Mouse (Mus musculus): Measurements from ENCODE around the gene Stard10. TPM values are rescaled to one million over a fixed set of nuclear protein-coding genes. Genes with fewer than 3 reads are reported as not detected.
A peak's percentile ranks its signal among the peaks of the same experiment; 100 is the strongest.

The Stard10 gene
- polyA plus RNA-seq, 1 experiment from 2014 or later: 111 TPM

DNA sequence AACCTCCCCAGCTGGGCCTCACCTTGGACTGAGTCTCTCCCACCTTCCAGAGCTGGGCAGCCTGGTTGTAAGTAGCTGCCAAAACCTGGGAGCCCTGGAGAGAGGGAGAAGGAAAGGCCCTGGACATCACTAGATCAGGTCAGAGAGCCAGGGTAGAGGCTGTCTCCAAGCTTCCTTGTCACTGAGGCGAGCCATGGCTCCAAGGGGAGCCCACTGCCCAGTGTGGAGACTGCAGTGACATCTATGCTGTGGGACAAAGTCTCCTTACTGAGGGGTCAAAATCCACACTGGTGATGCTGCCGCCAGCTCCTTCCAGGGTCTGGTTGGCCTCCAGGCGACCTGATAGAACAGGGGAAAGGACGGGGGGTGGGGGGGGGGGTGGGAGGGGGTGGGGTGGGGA lies 24.8 kb upstream of the Stard10 start:
- no peak for ATAC-seq
- no peak overlapping the region for H3K4me2 ChIP-seq (replicated peaks)
- 62% methylated on average over 4 of the region's 4 CpGs for WGBS
- no peaks in the 10 kb centered on the region for H3K9me3 ChIP-seq
- H3K36me3 ChIP-seq: peaks cover 10% of the 10 kb centered on the region
- no peaks in the 10 kb centered on the region for H3K27me3 ChIP-seq (replicated peaks)
- H3K27ac ChIP-seq: no peak overlapping the region
- H3K4me3 ChIP-seq (replicated peaks): no peak overlapping the region
- H3K4me1 ChIP-seq (replicated peaks): peaks cover 7% of the 10 kb centered on the region; the same call in 1 of the 2 replicates
- no peak overlapping the region for H3K9ac ChIP-seq

DNA sequence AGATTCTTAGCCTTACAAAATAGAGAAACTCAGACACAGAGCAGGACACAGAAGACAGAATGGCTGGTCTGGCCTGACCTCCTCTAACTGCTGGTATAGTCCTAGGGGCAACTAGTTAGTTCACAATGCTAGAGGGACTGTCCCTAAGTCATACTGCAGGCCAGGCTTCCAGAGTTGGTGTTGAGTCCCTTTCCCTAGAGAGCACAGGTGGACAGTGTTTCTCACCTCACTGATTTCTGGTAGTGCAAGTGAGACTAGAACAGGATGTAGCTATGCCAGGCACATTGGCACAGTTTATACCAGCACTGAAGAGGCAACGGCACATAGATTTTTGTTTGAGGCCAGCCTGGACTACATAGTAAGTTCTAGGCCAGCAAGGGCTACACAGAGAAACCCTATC lies 24.2 kb upstream of the Stard10 start:
- WGBS: 94% methylated on average over 1 of the region's 1 CpGs
- Histone ChIP-seq H3K9me3 (no peaks in the 10 kb centered on the region), H3K4me1 (replicated peaks) (peaks cover 10% of the 10 kb centered on the region; the same call in 1 of the 2 replicates), H3K27me3 (replicated peaks) (no peaks in the 10 kb centered on the region), H3K27ac (no peak overlapping the region), H3K36me3 (peaks cover 10% of the 10 kb centered on the region), H3K9ac (no peak overlapping the region), H3K4me3 (replicated peaks) (no peak overlapping the region), H3K4me2 (replicated peaks) (no peak overlapping the region)
- ATAC-seq: no peak

DNA sequence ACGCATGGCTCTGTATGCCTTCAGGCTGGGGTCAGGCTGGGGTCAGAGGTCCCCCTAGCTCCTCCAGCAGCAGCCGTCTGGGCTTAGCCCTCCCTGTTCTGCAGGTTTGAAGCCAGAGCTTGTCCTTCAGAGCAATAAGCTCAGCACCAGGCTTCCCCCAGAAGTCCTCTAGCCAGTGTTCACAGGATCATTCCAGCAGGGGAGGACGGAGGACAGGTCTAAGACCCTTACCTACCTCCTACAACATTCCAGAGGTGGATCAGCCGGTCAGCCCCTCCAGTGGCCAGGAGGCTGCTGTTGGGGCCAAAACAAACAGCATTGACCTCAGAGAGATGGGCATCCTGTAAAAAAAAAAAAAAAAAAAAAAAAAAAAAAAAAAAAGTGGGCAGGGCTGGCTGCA lies 23.7 kb upstream of the Stard10 start:
- no peak overlapping the region for H3K4me2 ChIP-seq (replicated peaks)
- H3K27ac ChIP-seq: no peak overlapping the region
- H3K9ac ChIP-seq: no peak overlapping the region
- no peaks in the 10 kb centered on the region for H3K9me3 ChIP-seq
- H3K4me3 ChIP-seq (replicated peaks): no peak overlapping the region
- peaks cover 10% of the 10 kb centered on the region; the same call in 1 of the 2 replicates for H3K4me1 ChIP-seq (replicated peaks)
- no peak for ATAC-seq
- 54% methylated on average over 4 of the region's 4 CpGs for WGBS
- H3K36me3 ChIP-seq: peaks cover 10% of the 10 kb centered on the region
- H3K27me3 ChIP-seq (replicated peaks): no peaks in the 10 kb centered on the region

DNA sequence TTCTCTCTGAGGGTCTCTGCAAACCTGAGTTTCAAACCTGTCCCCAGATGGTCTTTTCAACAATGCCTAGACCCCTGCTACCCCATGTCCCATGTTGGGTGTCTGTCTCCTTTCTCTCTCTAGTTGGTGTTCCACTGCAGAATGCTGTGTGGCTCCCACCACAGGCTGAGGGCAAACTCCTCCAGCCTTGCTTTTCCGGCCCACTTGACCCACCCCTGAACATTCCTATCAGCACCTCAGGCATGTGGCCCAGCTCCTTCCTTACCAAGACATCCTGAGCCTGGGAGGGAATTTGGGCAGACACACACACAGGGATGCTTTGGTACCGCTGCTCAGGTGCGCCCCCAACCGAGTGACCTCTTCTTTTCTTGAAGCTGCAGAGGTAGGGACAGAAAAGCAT lies 23.3 kb upstream of the Stard10 start:
- ATAC-seq: no peak
- no peak overlapping the region for H3K4me2 ChIP-seq (replicated peaks)
- H3K27ac ChIP-seq: no peak overlapping the region
- H3K9me3 ChIP-seq: no peaks in the 10 kb centered on the region
- no peak overlapping the region for H3K4me3 ChIP-seq (replicated peaks)
- WGBS: 70% methylated on average over 4 of the region's 4 CpGs
- H3K4me1 ChIP-seq (replicated peaks): peaks cover 10% of the 10 kb centered on the region; the same call in 1 of the 2 replicates
- peaks cover 10% of the 10 kb centered on the region for H3K36me3 ChIP-seq
- H3K9ac ChIP-seq: no peak overlapping the region
- H3K27me3 ChIP-seq (replicated peaks): no peaks in the 10 kb centered on the region

DNA sequence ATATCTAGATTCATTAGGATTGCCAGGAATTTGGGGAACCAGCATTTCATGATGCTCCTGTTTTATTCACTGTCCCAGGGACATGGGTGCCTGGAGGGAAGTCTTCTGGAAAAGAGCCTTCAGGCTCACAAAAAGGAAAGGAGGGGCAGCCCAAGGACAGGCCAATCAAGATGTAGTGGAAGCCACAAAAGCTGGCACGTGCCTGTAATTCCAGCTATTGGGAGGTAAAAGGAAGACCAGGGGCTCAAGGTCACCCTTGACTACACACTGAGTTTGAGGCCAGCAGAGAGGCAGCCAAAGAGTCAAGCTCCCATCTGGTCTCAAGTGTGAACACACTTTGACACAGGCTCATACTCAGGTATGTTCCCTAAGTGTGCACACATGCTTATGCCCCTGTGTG lies 21.4 kb upstream of the Stard10 start:
- ATAC-seq: no peak
- Histone ChIP-seq H3K9me3 (no peaks in the 10 kb centered on the region), H3K27me3 (replicated peaks) (no peaks in the 10 kb centered on the region), H3K4me1 (replicated peaks) (peaks cover 17% of the 10 kb centered on the region), H3K4me2 (replicated peaks) (no peak overlapping the region), H3K4me3 (replicated peaks) (no peak overlapping the region), H3K36me3 (peaks cover 5% of the 10 kb centered on the region; the same call in 1 of the 2 replicates), H3K27ac (no peak overlapping the region), H3K9ac (no peak overlapping the region)
- 67% methylated on average over 1 of the region's 1 CpGs for WGBS

DNA sequence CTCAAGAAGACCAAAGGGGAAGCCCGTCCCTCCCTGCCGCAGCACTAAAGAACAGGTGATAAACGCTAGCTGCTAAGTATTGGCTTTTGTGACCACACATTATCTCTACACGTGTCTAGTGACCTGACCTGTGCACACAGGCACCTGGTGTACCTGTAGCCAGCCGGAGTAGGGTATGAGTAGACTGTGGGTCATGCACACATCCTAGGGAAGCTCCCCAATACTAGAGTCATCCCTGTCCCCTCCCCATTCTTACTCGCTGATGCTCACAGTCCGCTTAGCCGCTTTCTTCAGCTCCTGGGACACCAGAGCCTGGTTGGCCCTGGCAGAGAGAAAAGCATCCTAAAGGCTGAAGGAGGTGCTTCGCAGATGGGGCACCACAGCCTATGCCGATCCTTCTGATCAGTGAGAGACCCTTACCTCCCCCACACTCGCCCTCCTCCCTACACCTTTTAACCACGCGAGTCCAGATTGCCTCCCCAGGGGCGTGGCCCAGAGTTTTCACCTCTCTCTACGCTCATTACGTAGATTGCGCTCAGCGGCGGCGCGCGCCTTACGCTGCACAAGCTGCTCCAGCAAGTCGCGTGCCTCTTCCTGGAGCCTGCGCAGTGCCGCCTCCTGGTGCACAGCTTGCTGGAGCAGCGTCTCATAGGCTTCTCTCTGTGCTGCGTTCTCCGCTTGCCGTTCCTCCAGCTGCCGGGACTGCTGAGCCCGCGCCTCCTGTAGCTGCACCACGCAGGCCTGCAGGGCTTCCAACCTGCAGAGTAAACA lies 20.4 kb upstream of the Stard10 start:
- WGBS: 9% methylated on average over 35 of the region's 35 CpGs
- no peaks in the 10 kb centered on the region for H3K27me3 ChIP-seq (replicated peaks)
- H3K36me3 ChIP-seq: peaks cover 5% of the 10 kb centered on the region; the same call in 1 of the 2 replicates
- peak overlapping the region; percentile 73 for H3K4me2 ChIP-seq (replicated peaks)
- H3K9ac ChIP-seq: peak overlapping the region; percentile 46
- H3K4me1 ChIP-seq (replicated peaks): peaks cover 23% of the 10 kb centered on the region
- H3K27ac ChIP-seq: peak overlapping the region; percentile 32; the same call in 1 of the 2 replicates
- peak; percentile 85 for ATAC-seq
- H3K9me3 ChIP-seq: no peaks in the 10 kb centered on the region
- H3K4me3 ChIP-seq (replicated peaks): peak overlapping the region; percentile 29

DNA sequence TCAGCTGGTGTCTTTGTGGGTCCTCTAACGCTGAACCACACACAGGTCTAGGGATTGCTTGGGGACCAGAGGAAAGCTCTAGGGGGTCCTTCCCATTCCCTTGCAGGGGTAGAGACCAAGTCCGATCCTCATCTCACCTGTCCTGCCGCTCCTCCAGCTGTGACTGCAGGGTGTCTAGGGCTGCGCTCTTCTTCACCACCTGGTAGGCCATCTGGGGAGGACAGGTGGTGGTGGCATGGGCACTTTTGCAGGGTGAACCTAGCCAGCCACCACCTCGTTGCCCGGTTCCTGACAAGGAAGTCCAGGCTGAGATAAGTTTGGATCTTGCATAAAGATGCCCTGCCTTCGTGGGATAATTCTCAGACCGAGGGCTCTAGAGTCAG lies 19.9 kb upstream of the Stard10 start:
- Histone ChIP-seq H3K9me3 (no peaks in the 10 kb centered on the region), H3K4me2 (replicated peaks) (peak overlapping the region; percentile 73), H3K27ac (peak overlapping the region; percentile 32; the same call in 1 of the 2 replicates), H3K36me3 (peaks cover 5% of the 10 kb centered on the region; the same call in 1 of the 2 replicates), H3K27me3 (replicated peaks) (no peaks in the 10 kb centered on the region), H3K9ac (peak overlapping the region; percentile 46), H3K4me1 (replicated peaks) (peaks cover 23% of the 10 kb centered on the region), H3K4me3 (replicated peaks) (peak overlapping the region; percentile 29)
- WGBS: 34% methylated on average over 8 of the region's 8 CpGs
- peak; percentile 1; the same call in 1 of the 2 replicates for ATAC-seq

DNA sequence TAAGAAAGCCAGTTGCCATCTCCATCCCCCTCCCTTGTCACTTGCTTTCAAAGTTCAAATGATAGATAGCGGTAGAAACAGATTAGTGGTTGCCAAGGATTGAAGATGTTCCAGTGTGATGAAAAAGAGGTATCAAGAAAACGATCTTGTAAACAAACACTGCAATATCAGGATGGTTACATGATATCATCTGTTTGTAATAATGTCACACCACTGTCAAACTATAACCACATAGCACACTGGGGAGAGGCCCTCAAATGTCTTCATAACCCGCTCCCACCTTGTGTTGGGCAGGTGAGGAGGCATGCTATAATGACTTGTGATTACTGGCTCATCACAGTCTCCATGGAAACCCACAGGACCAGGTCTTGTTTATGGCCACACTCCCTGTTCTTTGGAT lies 18.5 kb upstream of the Stard10 start:
- Histone ChIP-seq H3K4me1 (replicated peaks) (peaks cover 31% of the 10 kb centered on the region), H3K27ac (no peak overlapping the region), H3K9me3 (no peaks in the 10 kb centered on the region), H3K36me3 (peaks cover 5% of the 10 kb centered on the region; the same call in 1 of the 2 replicates), H3K27me3 (replicated peaks) (no peaks in the 10 kb centered on the region), H3K9ac (no peak overlapping the region), H3K4me2 (replicated peaks) (no peak overlapping the region), H3K4me3 (replicated peaks) (no peak overlapping the region)
- WGBS: 89% methylated on average over 3 of the region's 3 CpGs
- ATAC-seq: no peak

DNA sequence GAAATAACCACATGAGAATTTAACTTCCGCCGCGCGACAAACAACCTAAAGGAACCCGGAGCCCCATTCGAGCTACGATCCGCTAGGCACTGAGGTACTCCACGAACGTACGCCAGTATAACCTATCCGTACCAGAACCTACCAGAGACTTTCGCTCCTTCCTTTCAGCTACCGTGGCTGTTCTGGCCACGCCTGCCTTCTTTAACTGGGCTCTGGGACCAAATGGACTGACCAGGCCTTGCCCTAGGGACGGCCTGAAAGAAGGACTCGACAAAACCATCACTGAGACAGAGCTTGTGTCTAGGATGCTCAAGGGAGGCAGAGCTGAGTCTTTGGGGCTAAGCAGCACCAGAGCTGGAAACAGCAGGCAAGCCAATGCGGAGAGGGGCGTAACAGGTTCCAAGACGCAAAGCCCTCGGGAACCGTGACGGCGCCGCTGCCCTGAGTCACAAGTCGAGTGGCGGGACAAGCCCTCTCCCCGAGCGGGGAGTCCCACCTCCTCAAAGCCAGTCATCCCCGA lies 15.5 kb upstream of the Stard10 start:
- H3K4me3 ChIP-seq (replicated peaks): peak overlapping the region; percentile 68
- peak overlapping the region; percentile 90 for H3K4me2 ChIP-seq (replicated peaks)
- no peaks in the 10 kb centered on the region for H3K9me3 ChIP-seq
- 2% methylated on average over 30 of the region's 30 CpGs for WGBS
- H3K9ac ChIP-seq: peak overlapping the region; percentile 64
- H3K27ac ChIP-seq: peak overlapping the region; percentile 69
- H3K27me3 ChIP-seq (replicated peaks): no peaks in the 10 kb centered on the region
- H3K4me1 ChIP-seq (replicated peaks): peaks cover 28% of the 10 kb centered on the region
- ATAC-seq: peak; percentile 54
- H3K36me3 ChIP-seq: no peaks in the 10 kb centered on the region

DNA sequence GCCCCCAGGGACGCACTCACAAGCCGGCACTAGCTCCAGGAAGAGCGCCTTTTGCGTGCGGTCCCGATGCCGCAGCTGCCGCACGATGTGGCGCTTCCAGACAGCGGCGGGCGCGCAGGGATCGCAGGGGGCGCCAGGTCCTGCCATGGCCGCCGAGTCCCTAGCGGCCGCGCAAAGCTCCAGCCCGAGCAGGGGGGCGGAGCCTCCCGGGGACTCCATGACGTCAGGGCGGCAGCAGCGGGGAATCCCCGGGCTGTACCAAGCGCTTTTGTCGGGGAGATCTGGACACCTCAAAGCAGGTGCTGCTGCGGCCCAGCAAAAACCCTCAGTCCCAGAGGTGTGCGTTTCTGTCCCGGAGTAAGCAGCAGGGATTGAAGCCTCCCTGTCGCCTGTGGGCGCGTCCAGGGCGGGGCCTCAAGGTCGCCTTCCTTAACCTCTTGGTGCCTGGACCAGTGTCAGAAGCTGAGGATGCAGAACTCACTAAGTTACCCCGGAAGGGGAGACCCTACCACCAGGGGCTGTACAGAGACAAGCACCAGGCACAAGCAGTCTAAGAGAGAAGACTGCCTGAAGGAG lies 14.9 kb upstream of the Stard10 start, which contains the start of gene Atg16l2:
TSS of gene Atg16l2 (minus strand) at position 371 of the 576 bp plus-strand sequence.
- Histone ChIP-seq H3K36me3 (no peaks in the 10 kb centered on the region), H3K4me1 (replicated peaks) (peaks cover 24% of the 10 kb centered on the region), H3K4me3 (replicated peaks) (peak within 1 kb of the TSS; percentile 68), H3K9ac (peak within 1 kb of the TSS; percentile 64), H3K27me3 (replicated peaks) (no peaks in the 10 kb centered on the region), H3K27ac (peak within 1 kb of the TSS; percentile 69), H3K9me3 (no peaks in the 10 kb centered on the region), H3K4me2 (replicated peaks) (peak within 1 kb of the TSS; percentile 90)
- peak; percentile 95 for ATAC-seq
- under 1% methylated on average over 39 of the region's 39 CpGs for WGBS

DNA sequence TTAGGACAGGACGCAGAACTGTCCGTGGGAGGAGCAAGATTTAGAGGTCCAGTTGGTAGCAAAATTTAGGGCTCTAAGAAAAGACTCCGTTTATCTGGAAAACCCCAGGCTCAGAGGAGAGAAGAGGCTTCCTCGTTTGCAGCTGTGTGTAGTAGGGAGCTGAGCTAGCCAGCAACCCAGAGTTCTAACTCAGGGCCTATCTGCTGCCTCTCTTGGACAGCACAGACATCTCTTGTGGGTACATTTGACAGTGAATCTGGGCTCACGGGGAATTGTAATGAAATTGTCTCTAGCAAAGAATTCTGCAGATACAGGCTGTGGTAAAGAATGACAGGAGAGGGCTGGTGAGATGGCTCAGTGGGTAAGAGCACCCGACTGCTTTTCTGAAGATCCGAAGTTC lies 14.2 kb upstream of the Stard10 start:
- Histone ChIP-seq H3K4me2 (replicated peaks) (peak overlapping the region; percentile 90), H3K27ac (peak overlapping the region; percentile 69), H3K36me3 (no peaks in the 10 kb centered on the region), H3K27me3 (replicated peaks) (no peaks in the 10 kb centered on the region), H3K4me1 (replicated peaks) (peaks cover 21% of the 10 kb centered on the region), H3K9ac (peak overlapping the region; percentile 64; the same call in 1 of the 2 replicates), H3K4me3 (replicated peaks) (peak overlapping the region; percentile 68), H3K9me3 (no peaks in the 10 kb centered on the region)
- ATAC-seq: no peak
- 26% methylated on average over 7 of the region's 7 CpGs for WGBS

DNA sequence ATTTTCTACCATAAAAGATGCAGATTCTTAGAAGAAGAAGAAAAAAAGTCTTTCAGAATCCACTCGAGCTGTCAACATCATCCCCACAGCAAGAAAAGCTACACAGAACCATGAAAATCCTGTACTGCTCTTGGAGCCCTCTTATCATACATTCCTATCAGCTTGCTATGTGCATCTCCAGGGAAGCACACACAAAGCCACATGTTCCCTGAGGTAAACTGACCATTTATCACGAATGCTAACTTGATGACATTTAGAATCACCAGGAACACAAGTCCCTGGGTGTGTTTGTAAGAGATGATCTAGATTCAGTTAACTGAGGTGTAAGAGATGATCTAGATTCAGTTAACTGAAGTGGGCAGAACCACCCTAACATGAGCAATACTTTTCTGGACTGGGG lies 10.0 kb upstream of the Stard10 start:
- H3K4me2 ChIP-seq (replicated peaks): no peak overlapping the region
- no peak overlapping the region for H3K9ac ChIP-seq
- H3K4me3 ChIP-seq (replicated peaks): no peak overlapping the region
- H3K9me3 ChIP-seq: no peaks in the 10 kb centered on the region
- peaks cover 12% of the 10 kb centered on the region for H3K4me1 ChIP-seq (replicated peaks)
- no peak overlapping the region for H3K27ac ChIP-seq
- no peaks in the 10 kb centered on the region for H3K36me3 ChIP-seq
- H3K27me3 ChIP-seq (replicated peaks): no peaks in the 10 kb centered on the region
- 37% methylated on average over 2 of the region's 2 CpGs for WGBS
- no peak for ATAC-seq
